Comparison of ENCODE assay signal across 7 mouse cellular contexts in the genomic region with DNA sequence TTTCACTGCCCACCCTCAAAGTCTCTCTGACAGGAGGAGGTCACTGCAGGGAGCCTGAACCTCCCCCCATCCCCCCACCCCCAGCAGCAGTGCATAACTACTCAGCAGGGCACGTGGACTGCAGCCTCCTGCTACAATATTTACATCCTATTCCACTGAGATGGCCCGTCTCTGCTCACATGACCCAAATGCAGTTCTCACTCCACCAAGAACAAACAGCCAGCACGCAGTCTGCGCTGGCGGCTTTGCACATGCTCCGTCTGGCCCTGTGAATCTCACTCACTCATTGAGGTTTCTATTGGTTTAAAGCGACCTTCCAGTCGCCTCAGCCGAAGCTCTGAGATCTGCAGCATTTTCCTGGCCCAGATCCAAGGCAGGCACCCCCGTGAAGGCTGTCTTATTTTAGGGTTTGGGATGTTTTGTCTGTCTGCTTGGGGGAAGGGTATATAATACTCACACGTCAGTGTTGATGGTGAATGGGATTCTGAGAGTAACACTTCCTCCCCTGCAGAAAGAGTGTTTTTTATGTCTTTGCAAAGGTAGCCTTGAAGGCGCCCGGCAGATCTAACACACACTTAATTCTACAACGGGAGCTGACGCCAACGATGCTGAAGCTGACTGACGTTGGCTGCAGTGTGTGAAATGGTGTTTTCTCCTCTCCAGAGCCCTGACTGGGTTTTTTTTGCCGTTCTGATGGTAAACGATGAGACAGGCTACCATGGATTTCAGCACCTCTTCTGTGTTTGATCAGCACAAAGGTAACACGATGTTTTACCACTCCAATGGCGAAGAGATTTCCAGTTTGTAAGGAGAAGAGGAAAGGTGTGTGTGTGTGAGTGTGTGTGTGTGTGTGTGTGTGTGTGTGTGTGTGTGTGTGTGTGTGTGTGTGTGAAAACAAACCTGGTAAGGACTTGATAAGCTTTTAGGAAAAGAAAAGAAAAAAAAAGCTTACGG. TPM values are rescaled to one million over a fixed set of nuclear protein-coding genes. Genes with fewer than 3 reads are reported as not detected.
DNase-seq lines count a peak whose midpoint lies in the region; ATAC-seq and TF ChIP-seq lines count a peak whose summit lies in the region.

Gene Ankrd55 (plus strand): TSS at position 227 of the 954 bp plus-strand sequence.

- H3K9me3 ChIP-seq in heart, embryonic 12.5 days (replicated peaks), result 0 out of 2 replicates have a peak, but pooled peaks cover 2% of the 10 kb centered on the region
- H3K9me3 ChIP-seq in kidney, embryonic 14.5 days (ENCODE audit: control insufficient read depth, low read length), result 0 out of 2 replicates have a peak, but pooled peaks cover 4% of the 10 kb centered on the region
- H3K9me3 ChIP-seq in limb, embryonic 13.5 days, result no peaks in the 10 kb centered on the region
- H3K9me3 ChIP-seq in midbrain, embryonic 14.5 days (ENCODE audit: control insufficient read depth, low read length), result no peaks in the 10 kb centered on the region

- TF ChIP-seq POLR2A in cortical plate, adult 2 months (IDR thresholded peaks at IDR 0.05; ENCODE audit: extremely low read depth, insufficient read depth, low read length), result 0 out of 2 replicates have a peak, but pooled peaks have one; percentile 16

- TF ChIP-seq CTCF in cortical plate, adult 2 months (IDR thresholded peaks at IDR 0.05; ENCODE audit: extremely low read depth, insufficient read depth, low read length), result no peak

- H3K4me3 ChIP-seq in cortical plate, adult 2 months (ENCODE audit: insufficient read depth, low read length), result peak within 1 kb of the TSS; percentile 26
- peak within 1 kb of the TSS; percentile 27 for H3K4me3 ChIP-seq in heart, embryonic 12.5 days
- H3K4me3 ChIP-seq in kidney, embryonic 14.5 days (ENCODE audit: low read length), result peak within 1 kb of the TSS; percentile 17; the same call in 1 of the 2 replicates
- H3K4me3 ChIP-seq in limb, embryonic 13.5 days, result peak within 1 kb of the TSS; percentile 36
- peak within 1 kb of the TSS; percentile 32 for H3K4me3 ChIP-seq in midbrain, embryonic 14.5 days (replicated peaks; ENCODE audit: low read depth, low read length)

- no peak within 1 kb of the TSS for H3K9ac ChIP-seq in heart, embryonic 12.5 days
- 0 out of 2 replicates have a peak within 1 kb of the TSS, but pooled peaks have one; percentile 1 for H3K9ac ChIP-seq in kidney, embryonic 14.5 days (ENCODE audit: low read depth, low read length)
- H3K9ac ChIP-seq in limb, embryonic 13.5 days, result peak within 1 kb of the TSS; percentile 53
- H3K9ac ChIP-seq in midbrain, embryonic 14.5 days (replicated peaks; ENCODE audit: low read length), result peak within 1 kb of the TSS; percentile 44

- DNase-seq in adrenal gland, postnatal 14 days, result peak; percentile 80
- DNase-seq in midbrain, embryonic 14.5 days, result peak; percentile 90
- peak; percentile 48 to 53 for DNase-seq in spleen, postnatal 36 days (ENCODE audit: low spot score in 2 of 2)

- no peak within 1 kb of the TSS for H3K27ac ChIP-seq in cortical plate, adult 2 months (ENCODE audit: insufficient read depth, low read length)
- peak within 1 kb of the TSS; percentile 10; the same call in 1 of the 2 replicates for H3K27ac ChIP-seq in heart, embryonic 12.5 days (ENCODE audit: poor library complexity, severe bottlenecking)
- no peak within 1 kb of the TSS for H3K27ac ChIP-seq in kidney, embryonic 14.5 days (ENCODE audit: low read depth, low read length)
- H3K27ac ChIP-seq in limb, embryonic 13.5 days, result peak within 1 kb of the TSS; percentile 52
- peak within 1 kb of the TSS; percentile 83 for H3K27ac ChIP-seq in midbrain, embryonic 14.5 days (replicated peaks; ENCODE audit: low read depth, low read length)

- no peaks in the 10 kb centered on the region for H3K4me1 ChIP-seq in cortical plate, adult 2 months (ENCODE audit: control insufficient read depth, insufficient read depth, low read length)
- H3K4me1 ChIP-seq in heart, embryonic 12.5 days (replicated peaks), result peaks cover 34% of the 10 kb centered on the region
- 0 out of 2 replicates have a peak, but pooled peaks cover 3% of the 10 kb centered on the region for H3K4me1 ChIP-seq in kidney, embryonic 14.5 days (ENCODE audit: control insufficient read depth, insufficient read depth, low read length)
- peaks cover 21% of the 10 kb centered on the region for H3K4me1 ChIP-seq in limb, embryonic 13.5 days
- H3K4me1 ChIP-seq in midbrain, embryonic 14.5 days (ENCODE audit: control insufficient read depth, insufficient read depth, low read length), result peaks cover 16% of the 10 kb centered on the region

- peak; percentile 71 for ATAC-seq in heart, embryonic 12.5 days (ENCODE audit: insufficient number of reproducible peaks, low FRiP score)
- ATAC-seq in kidney, embryonic 14.5 days (ENCODE audit: low FRiP score, low TSS enrichment), result peak; percentile 91
- ATAC-seq in limb, embryonic 13.5 days (ENCODE audit: low FRiP score, low read depth), result peak; percentile 90
- peak; percentile 93 for ATAC-seq in midbrain, embryonic 14.5 days (ENCODE audit: low FRiP score, low TSS enrichment)

- H3K27me3 ChIP-seq in heart, embryonic 12.5 days (replicated peaks), result no peaks in the 10 kb centered on the region
- no peaks in the 10 kb centered on the region for H3K27me3 ChIP-seq in kidney, embryonic 14.5 days (ENCODE audit: control insufficient read depth, insufficient read depth, low read length)
- no peaks in the 10 kb centered on the region for H3K27me3 ChIP-seq in limb, embryonic 13.5 days
- H3K27me3 ChIP-seq in midbrain, embryonic 14.5 days (ENCODE audit: control insufficient read depth, insufficient read depth, low read length), result no peaks in the 10 kb centered on the region

- no peaks in the 10 kb centered on the region for H3K36me3 ChIP-seq in heart, embryonic 12.5 days
- no peaks in the 10 kb centered on the region for H3K36me3 ChIP-seq in kidney, embryonic 14.5 days (ENCODE audit: control insufficient read depth, insufficient read depth, low read length)
- H3K36me3 ChIP-seq in limb, embryonic 13.5 days, result no peaks in the 10 kb centered on the region
- no peaks in the 10 kb centered on the region for H3K36me3 ChIP-seq in midbrain, embryonic 14.5 days (ENCODE audit: control insufficient read depth, insufficient read depth, low read length)

- 15% methylated on average over 22 of the region's 22 CpGs for WGBS in heart, embryonic 12.5 days
- 14% methylated on average over 22 of the region's 22 CpGs for WGBS in kidney, embryonic 14.5 days
- 12% methylated on average over 22 of the region's 22 CpGs for WGBS in limb, embryonic 13.5 days
- 22% methylated on average over 22 of the region's 22 CpGs for WGBS in midbrain, embryonic 14.5 days

- H3K4me2 ChIP-seq in heart, embryonic 12.5 days, result peak within 1 kb of the TSS; percentile 67
- peak within 1 kb of the TSS; percentile 41 for H3K4me2 ChIP-seq in kidney, embryonic 14.5 days (replicated peaks; ENCODE audit: low read depth, low read length)
- H3K4me2 ChIP-seq in limb, embryonic 13.5 days (replicated peaks), result peak within 1 kb of the TSS; percentile 68
- H3K4me2 ChIP-seq in midbrain, embryonic 14.5 days (ENCODE audit: low read length), result peak within 1 kb of the TSS; percentile 59

RNA-seq across cellular contexts. Expression of gene Ankrd55, which starts in this region (rescaled TPM):
- 3.8 and 4.4 TPM in 2 replicates for total RNA-seq in adrenal gland, postnatal 14 days (2021)
- 2.6 and 3.2 TPM in 2 replicates for polyA plus RNA-seq in cortical plate, adult 2 months (2012; rRNA removed)
- 0.15 and 0.36 TPM in 2 replicates for polyA plus RNA-seq in heart, embryonic 12.5 days (2016; fragmentation: Nextera tagmentation; extraction: Ambion mirVana)
- 0.34 and 0.71 TPM in 2 replicates for polyA plus RNA-seq in kidney, embryonic 14.5 days (2014; fragmentation: Nextera tagmentation; extraction: Ambion mirVana)
- 1.8 TPM in 2 replicates for polyA plus RNA-seq in limb, embryonic 13.5 days (2015; fragmentation: Nextera tagmentation; extraction: Ambion mirVana)
- 5.3 and 7.5 TPM in 2 replicates for polyA plus RNA-seq in midbrain, embryonic 14.5 days (2014; fragmentation: Nextera tagmentation; extraction: Ambion mirVana)

Comparison
In these comparisons a context has a peak if more than half of its experiments do, and no peak if none do; other contexts are left out.
1. Peak in ATAC-seq, H3K4me3 ChIP-seq, H3K27ac ChIP-seq and H3K4me2 ChIP-seq in heart, embryonic 12.5 days; RNA of the gene not detected or under 1 TPM.
2. Peak in ATAC-seq, H3K4me3 ChIP-seq, H3K9ac ChIP-seq and H3K4me2 ChIP-seq in kidney, embryonic 14.5 days; RNA of the gene not detected or under 1 TPM.
3. H3K27ac ChIP-seq: peak in limb, embryonic 13.5 days (single experiment) and midbrain, embryonic 14.5 days (single experiment); none in cortical plate, adult 2 months (single experiment) and kidney, embryonic 14.5 days (single experiment).
4. Peak in every context shown above with its lines, with median percentiles within 50 percentile points of each other: DNase-seq, H3K4me3 ChIP-seq, ATAC-seq and H3K4me2 ChIP-seq.